Mouse (Mus musculus): ENCODE results near the gene Rnf151. TPM values are rescaled to one million over a fixed set of nuclear protein-coding genes. Genes with fewer than 3 reads are reported as not detected.

Gene Rnf151
- 0.07 TPM in 1 of 2 replicates, not detected in the other for polyA plus RNA-seq (2015; fragmentation: Nextera tagmentation; extraction: Ambion mirVana)

GRCm38 (mm10) chr17:24717943-24718342 lies at the start of gene Rnf151, which contains the start of gene Rps2:
Gene Rnf151 (minus strand): TSS chr17:24718063.
Gene Rps2 (plus strand): TSS chr17:24718116.
- H3K27me3 ChIP-seq (ENCODE audit: control insufficient read depth, insufficient read depth, low read depth, low read length), result no peaks in the 10 kb centered on the region

GRCm38 (mm10) chr17:24766266-24766875 lies 48.5 kb upstream of the Rnf151 start:
- no peak overlapping the region for H3K27ac ChIP-seq (ENCODE audit: low read length)
- peaks cover 14% of the 10 kb centered on the region; the same call in 1 of the 2 replicates for H3K27me3 ChIP-seq (ENCODE audit: control insufficient read depth, insufficient read depth, low read depth, low read length)
- no peak for ATAC-seq (ENCODE audit: low read depth)
- no peaks in the 10 kb centered on the region for H3K9me3 ChIP-seq (replicated peaks; ENCODE audit: control insufficient read depth, low read length)
- H3K4me2 ChIP-seq (ENCODE audit: low read depth, low read length), result no peak overlapping the region
- H3K9ac ChIP-seq (ENCODE audit: low read depth, low read length), result no peak overlapping the region
- no peak overlapping the region for H3K4me3 ChIP-seq (ENCODE audit: low read depth, low read length)
- no peaks in the 10 kb centered on the region for H3K36me3 ChIP-seq (ENCODE audit: control insufficient read depth, insufficient read depth)
- peaks cover 2% of the 10 kb centered on the region; the same call in 1 of the 2 replicates for H3K4me1 ChIP-seq (ENCODE audit: control insufficient read depth, low read depth, low read length)
- 30% methylated on average over 12 of the region's 12 CpGs for WGBS (ENCODE audit: insufficient replicate concordance)

More at GRCm38 (mm10) chr17:24717943-24718342, at the start of gene Rnf151, which contains the start of gene Rps2:
- Histone ChIP-seq H3K36me3 (ENCODE audit: control insufficient read depth, insufficient read depth) (peaks cover 9% of the 10 kb centered on the region), H3K27ac (ENCODE audit: low read length) (no peak within 1 kb of the TSS), H3K4me1 (ENCODE audit: control insufficient read depth, low read depth, low read length) (peaks cover 27% of the 10 kb centered on the region), H3K9ac (ENCODE audit: low read depth, low read length) (no peak within 1 kb of the TSS; the same call in 1 of the 2 replicates), H3K9me3 (replicated peaks; ENCODE audit: control insufficient read depth, low read length) (no peaks in the 10 kb centered on the region), H3K4me3 (ENCODE audit: low read depth, low read length) (peak within 1 kb of the TSS; percentile 93), H3K4me2 (ENCODE audit: low read depth, low read length) (peak within 1 kb of the TSS; percentile 74)
- no peak for ATAC-seq (ENCODE audit: low read depth)
- 63% methylated on average over 4 of the region's 4 CpGs for WGBS (ENCODE audit: insufficient replicate concordance)

- Histone ChIP-seq H3K9ac (ENCODE audit: low read depth, low read length) (no peak overlapping the region), H3K4me3 (ENCODE audit: low read depth, low read length) (no peak overlapping the region), H3K9me3 (replicated peaks; ENCODE audit: control insufficient read depth, low read length) (no peaks in the 10 kb centered on the region), H3K27ac (ENCODE audit: low read length) (no peak overlapping the region), H3K36me3 (ENCODE audit: control insufficient read depth, insufficient read depth) (no peaks in the 10 kb centered on the region), H3K4me2 (ENCODE audit: low read depth, low read length) (no peak overlapping the region), H3K27me3 (ENCODE audit: control insufficient read depth, insufficient read depth, low read depth, low read length) (peaks cover 14% of the 10 kb centered on the region; the same call in 1 of the 2 replicates), H3K4me1 (ENCODE audit: control insufficient read depth, low read depth, low read length) (peaks cover 2% of the 10 kb centered on the region; the same call in 1 of the 2 replicates)
- ATAC-seq (ENCODE audit: low read depth), result no peak
- 37% methylated on average over 21 of the region's 22 CpGs for WGBS (ENCODE audit: insufficient replicate concordance)
Measured at GRCm38 (mm10) chr17:24765016-24765905, 47.4 kb upstream of the Rnf151 start.

GRCm38 (mm10) chr17:24761121-24761520 lies 43.3 kb upstream of the Rnf151 start:
- H3K27me3 ChIP-seq (ENCODE audit: control insufficient read depth, insufficient read depth, low read depth, low read length), result peaks cover 9% of the 10 kb centered on the region

GRCm38 (mm10) chr17:24757394-24757793 lies 39.5 kb upstream of the Rnf151 start:
- 48% methylated on average over 1 of the region's 1 CpGs for WGBS (ENCODE audit: insufficient replicate concordance)
- Histone ChIP-seq H3K27ac (ENCODE audit: low read length) (no peak overlapping the region), H3K27me3 (ENCODE audit: control insufficient read depth, insufficient read depth, low read depth, low read length) (peaks cover 34% of the 10 kb centered on the region)

More at GRCm38 (mm10) chr17:24761121-24761520, 43.3 kb upstream of the Rnf151 start:
- Histone ChIP-seq H3K9ac (ENCODE audit: low read depth, low read length) (no peak overlapping the region), H3K4me3 (ENCODE audit: low read depth, low read length) (no peak overlapping the region), H3K4me2 (ENCODE audit: low read depth, low read length) (no peak overlapping the region), H3K36me3 (ENCODE audit: control insufficient read depth, insufficient read depth) (no peaks in the 10 kb centered on the region), H3K27ac (ENCODE audit: low read length) (no peak overlapping the region), H3K4me1 (ENCODE audit: control insufficient read depth, low read depth, low read length) (no peaks in the 10 kb centered on the region), H3K9me3 (replicated peaks; ENCODE audit: control insufficient read depth, low read length) (no peaks in the 10 kb centered on the region)
- ATAC-seq (ENCODE audit: low read depth), result no peak
- WGBS (ENCODE audit: insufficient replicate concordance), result 38% methylated on average over 5 of the region's 5 CpGs

GRCm38 (mm10) chr17:24752415-24753394 lies 34.8 kb upstream of the Rnf151 start, which contains the start of gene Hs3st6:
Gene Hs3st6 (plus strand): TSS chr17:24752988.
- H3K4me1 ChIP-seq (ENCODE audit: control insufficient read depth, low read depth, low read length), result peaks cover 11% of the 10 kb centered on the region
- peak within 1 kb of the TSS; percentile 53 for H3K4me3 ChIP-seq (ENCODE audit: low read depth, low read length)
- H3K36me3 ChIP-seq (ENCODE audit: control insufficient read depth, insufficient read depth), result no peaks in the 10 kb centered on the region
- H3K9ac ChIP-seq (ENCODE audit: low read depth, low read length), result no peak within 1 kb of the TSS
- H3K9me3 ChIP-seq (replicated peaks; ENCODE audit: control insufficient read depth, low read length), result no peaks in the 10 kb centered on the region
- peak; percentile 79 for ATAC-seq (ENCODE audit: low read depth)
- WGBS (ENCODE audit: insufficient replicate concordance), result 1% methylated on average over 64 of the region's 82 CpGs
- H3K27me3 ChIP-seq (ENCODE audit: control insufficient read depth, insufficient read depth, low read depth, low read length), result peaks cover 59% of the 10 kb centered on the region
- H3K27ac ChIP-seq (ENCODE audit: low read length), result no peak within 1 kb of the TSS
- peak within 1 kb of the TSS; percentile 70 for H3K4me2 ChIP-seq (ENCODE audit: low read depth, low read length)

More at GRCm38 (mm10) chr17:24757394-24757793, 39.5 kb upstream of the Rnf151 start:
- no peak overlapping the region for H3K4me3 ChIP-seq (ENCODE audit: low read depth, low read length)
- no peak overlapping the region for H3K4me2 ChIP-seq (ENCODE audit: low read depth, low read length)
- H3K9ac ChIP-seq (ENCODE audit: low read depth, low read length), result no peak overlapping the region
- no peaks in the 10 kb centered on the region for H3K36me3 ChIP-seq (ENCODE audit: control insufficient read depth, insufficient read depth)
- peaks cover 8% of the 10 kb centered on the region for H3K4me1 ChIP-seq (ENCODE audit: control insufficient read depth, low read depth, low read length)
- ATAC-seq (ENCODE audit: low read depth), result no peak
- H3K9me3 ChIP-seq (replicated peaks; ENCODE audit: control insufficient read depth, low read length), result no peaks in the 10 kb centered on the region

- H3K9ac ChIP-seq (ENCODE audit: low read depth, low read length), result no peak overlapping the region
- no peak overlapping the region for H3K27ac ChIP-seq (ENCODE audit: low read length)
- H3K4me1 ChIP-seq (ENCODE audit: control insufficient read depth, low read depth, low read length), result peaks cover 11% of the 10 kb centered on the region
- H3K4me3 ChIP-seq (ENCODE audit: low read depth, low read length), result no peak overlapping the region
- no peaks in the 10 kb centered on the region for H3K9me3 ChIP-seq (replicated peaks; ENCODE audit: control insufficient read depth, low read length)
- WGBS (ENCODE audit: insufficient replicate concordance), result 17% methylated on average over 4 of the region's 4 CpGs
- H3K4me2 ChIP-seq (ENCODE audit: low read depth, low read length), result no peak overlapping the region
- H3K27me3 ChIP-seq (ENCODE audit: control insufficient read depth, insufficient read depth, low read depth, low read length), result peaks cover 63% of the 10 kb centered on the region
- no peak for ATAC-seq (ENCODE audit: low read depth)
- H3K36me3 ChIP-seq (ENCODE audit: control insufficient read depth, insufficient read depth), result no peaks in the 10 kb centered on the region
Measured at GRCm38 (mm10) chr17:24751528-24751927, 33.7 kb upstream of the Rnf151 start.

- H3K9me3 ChIP-seq (replicated peaks; ENCODE audit: control insufficient read depth, low read length), result no peaks in the 10 kb centered on the region
- H3K4me2 ChIP-seq (ENCODE audit: low read depth, low read length), result no peak overlapping the region
- H3K4me3 ChIP-seq (ENCODE audit: low read depth, low read length), result no peak overlapping the region
- ATAC-seq (ENCODE audit: low read depth), result no peak
- H3K9ac ChIP-seq (ENCODE audit: low read depth, low read length), result no peak overlapping the region
- no peak overlapping the region for H3K27ac ChIP-seq (ENCODE audit: low read length)
- peaks cover 25% of the 10 kb centered on the region for H3K27me3 ChIP-seq (ENCODE audit: control insufficient read depth, insufficient read depth, low read depth, low read length)
- no peaks in the 10 kb centered on the region; the same call in 1 of the 2 replicates for H3K4me1 ChIP-seq (ENCODE audit: control insufficient read depth, low read depth, low read length)
- WGBS (ENCODE audit: insufficient replicate concordance), result 37% methylated on average over 4 of the region's 4 CpGs
- no peaks in the 10 kb centered on the region for H3K36me3 ChIP-seq (ENCODE audit: control insufficient read depth, insufficient read depth)
Measured at GRCm38 (mm10) chr17:24746986-24747385, 29.1 kb upstream of the Rnf151 start.
